Mouse (Mus musculus) adrenal gland, postnatal 4 days (tissue): ENCODE measurements around the gene Rasgrp3. TPM values are rescaled to one million over a fixed set of nuclear protein-coding genes. Genes with fewer than 3 reads are reported as not detected.

Experiments
- DNase-seq, 2 experiments: peaks; one replicate each; pipeline ENCODE4 v3.0.0; 2021 to 2022; ENCODE audit warnings: low spot score in 2 of 2, mixed read lengths in 2 of 2
- total RNA-seq, 2 experiments: library from RNA; stranded (reverse); gene quantifications; 2 replicates each; pipeline ENCODE4 v1.2.3; 2021

Gene Rasgrp3
- total RNA-seq, 2 experiments from 2014 or later, result 27.3 to 27.5 TPM

DNA sequence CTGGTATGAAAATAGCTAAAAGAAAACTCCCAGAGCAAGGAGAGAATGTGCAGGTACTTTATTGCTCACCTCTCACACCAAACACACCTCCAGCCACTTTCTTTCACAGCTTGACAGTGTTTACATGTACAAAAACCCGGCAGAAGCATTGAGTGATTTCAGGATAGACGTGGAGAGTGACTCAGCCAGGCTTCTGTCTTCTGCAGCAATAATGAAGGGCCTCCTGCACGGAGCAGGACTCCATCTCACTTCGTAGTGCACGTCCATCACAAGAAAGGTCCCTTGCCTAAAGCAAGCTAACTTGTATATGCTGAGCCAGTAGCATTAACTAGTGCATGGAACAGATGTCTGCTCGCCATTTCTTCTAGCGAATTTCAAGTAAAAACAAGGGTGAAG, 101.4 kb downstream of the Rasgrp3 start:
- DNase-seq, result no peak

DNA sequence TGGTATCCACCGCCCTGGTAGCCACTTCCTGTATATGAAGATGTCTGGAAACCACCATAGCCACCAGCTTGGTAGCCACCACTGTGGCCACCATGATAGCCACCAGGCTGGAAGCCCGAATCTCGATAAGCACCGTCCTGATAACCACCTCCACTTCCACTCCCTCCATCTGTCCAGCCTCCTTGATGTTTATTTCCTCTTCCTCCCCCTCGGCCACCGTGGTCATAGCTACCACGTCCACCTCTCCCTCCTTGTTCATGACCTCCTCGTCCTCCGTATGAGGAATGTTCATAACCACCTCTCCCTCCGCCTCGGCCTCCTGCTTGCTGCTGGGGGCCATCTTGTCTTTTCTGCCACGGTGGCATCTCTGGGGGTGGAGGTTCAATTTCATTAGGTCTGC, 102.7 kb downstream of the Rasgrp3 start:
- no peak for DNase-seq

DNA sequence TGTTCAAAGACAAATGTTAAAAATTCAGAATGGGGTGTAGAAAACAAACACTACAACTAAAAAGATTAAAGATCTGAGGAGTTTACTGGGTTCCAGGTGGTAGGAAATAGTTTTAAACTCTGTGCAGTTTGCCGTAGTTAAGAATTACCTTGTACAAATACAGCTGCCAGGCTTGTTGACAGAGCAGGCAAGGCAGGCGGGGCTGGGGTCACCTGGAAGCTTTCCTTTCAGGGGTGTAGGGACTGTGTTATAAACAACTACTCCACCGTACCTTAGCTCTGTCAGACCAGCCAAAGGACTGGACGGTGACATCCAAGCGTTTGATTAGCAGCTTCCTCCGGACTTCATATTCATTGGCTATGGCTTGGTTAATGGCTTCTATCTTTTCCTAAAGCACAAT, 103.4 kb downstream of the Rasgrp3 start:
- no peak for DNase-seq

DNA sequence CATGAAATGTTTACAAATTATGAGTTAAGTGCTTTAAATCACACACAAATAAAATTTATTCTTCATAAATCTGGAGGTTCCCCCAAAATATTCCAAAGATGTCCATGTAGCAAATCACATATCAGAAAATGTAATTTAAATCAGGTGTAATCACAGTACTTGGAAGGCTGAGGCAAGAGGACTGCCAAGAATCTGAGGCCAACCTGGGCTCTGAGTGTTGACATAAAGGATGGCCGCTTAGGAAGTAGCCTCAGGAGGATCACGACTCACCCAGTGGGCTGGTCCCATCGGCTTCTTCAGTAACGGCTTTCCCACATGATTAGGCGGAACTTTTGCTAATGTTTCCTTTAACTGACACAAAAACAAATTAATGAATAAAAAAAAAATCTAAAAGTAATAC, 104.1 kb downstream of the Rasgrp3 start:
- DNase-seq, result no peak

DNA sequence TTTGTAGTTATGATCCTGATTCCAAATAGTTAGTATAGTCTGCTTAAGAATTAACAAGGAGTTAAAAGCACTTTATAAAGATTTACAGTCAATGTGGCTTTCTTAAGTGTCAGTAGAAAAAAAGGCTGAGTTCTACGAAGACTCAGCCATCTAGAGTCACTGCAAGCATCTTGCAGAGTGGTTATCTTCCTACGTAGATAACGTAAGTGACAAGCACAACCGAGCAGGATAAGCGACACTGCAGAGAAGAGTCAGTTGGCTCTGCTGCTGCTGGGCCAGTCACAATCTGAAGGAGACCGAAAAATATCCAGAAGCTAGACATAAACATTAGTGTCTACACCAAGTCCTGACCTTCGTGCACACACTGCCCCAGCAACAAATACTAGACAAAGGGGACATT, 107.7 kb downstream of the Rasgrp3 start:
- no peak for DNase-seq

DNA sequence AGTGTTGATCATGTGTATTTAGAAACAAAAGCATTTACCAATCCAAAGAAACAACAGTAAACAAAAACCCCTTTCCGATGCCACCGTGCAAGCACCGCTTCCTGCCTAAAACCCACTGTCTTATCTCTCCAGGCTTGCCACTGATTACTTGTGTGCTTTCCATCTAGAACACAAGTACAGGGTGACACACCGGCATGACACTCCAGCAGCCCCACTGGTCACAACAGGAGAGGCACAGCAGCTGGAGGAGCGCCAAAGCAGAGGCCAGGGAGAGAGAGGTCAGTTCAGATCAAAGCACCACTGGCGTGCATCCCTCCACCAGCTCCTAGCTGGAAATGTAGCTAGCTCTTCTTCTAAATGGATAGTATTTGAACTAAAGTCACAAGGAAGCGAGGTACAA, 108.6 kb downstream of the Rasgrp3 start:
- no peak for DNase-seq

DNA sequence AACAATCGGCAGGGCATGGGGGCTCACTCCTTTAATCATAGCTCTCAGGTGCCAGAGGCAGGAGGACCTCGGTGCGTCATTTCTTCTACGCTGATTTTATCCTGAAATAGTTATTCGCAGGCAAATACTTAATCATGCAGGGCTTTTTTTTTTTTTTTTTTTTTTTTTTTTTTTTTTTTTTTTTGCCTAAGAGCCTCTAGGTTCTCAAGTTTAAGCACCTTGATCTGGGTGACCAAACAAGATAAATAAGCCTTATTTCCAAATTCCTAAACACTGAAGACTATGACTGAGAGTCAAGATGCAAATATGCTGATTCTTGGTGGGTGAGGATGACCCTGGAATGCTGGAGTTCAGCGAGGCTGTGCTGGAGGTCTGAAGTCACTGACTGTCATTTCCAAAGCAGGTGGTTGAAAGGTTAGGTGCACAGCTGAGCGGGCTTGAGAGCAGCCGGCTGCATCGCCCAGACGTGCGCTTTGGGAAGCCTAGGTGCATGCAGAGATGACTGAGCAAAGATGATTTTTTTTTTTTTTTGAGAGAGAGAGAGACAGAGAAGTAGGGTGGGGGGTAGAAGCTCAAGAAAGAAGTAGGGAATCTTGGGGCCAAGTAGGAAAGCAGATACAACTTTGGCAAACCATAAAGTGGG, 115.2 kb downstream of the Rasgrp3 start:
- no peak for DNase-seq

DNA sequence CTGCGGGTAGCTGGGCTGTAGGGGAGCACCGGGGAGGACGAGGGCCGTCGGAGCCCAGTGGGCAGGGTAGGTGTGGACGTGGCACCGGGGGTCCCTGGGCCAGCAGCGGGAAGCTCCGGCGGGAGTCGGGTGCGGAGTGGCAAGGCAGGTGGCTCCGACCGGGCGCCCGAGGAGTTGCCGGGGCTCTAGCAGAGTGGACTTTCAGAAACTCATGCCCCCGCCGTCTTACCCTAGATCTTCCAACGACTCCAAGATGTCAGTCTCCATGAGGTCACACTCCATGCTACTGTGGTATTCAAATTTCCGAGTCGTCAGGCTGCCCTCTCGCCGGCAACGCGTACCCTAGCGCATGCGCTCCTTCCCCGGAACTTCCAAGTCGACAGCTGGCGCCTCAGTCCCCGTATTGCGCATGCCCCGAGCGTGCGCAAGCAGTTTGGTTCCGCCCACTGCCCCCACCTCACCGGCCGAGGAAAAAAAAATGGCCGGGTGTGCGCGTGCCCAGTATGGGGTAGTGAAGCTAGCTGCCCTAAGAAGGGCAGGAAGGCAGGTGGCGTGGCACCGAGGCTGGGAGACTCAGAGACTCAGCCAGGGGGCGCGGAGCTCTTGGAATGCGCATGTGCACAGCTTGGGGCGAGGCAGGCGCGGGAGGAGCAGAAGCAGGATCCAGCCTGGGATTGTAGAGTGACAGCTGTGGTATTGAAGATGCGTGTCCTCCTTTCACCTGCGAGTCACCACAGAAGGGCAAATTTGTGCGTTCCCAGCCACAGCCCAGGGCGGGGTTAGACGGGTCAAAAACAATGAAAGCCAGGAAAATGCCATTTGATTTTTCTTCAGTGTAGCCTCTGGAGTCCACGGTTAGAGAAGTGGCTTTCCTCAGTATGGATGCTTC, 116.1 kb downstream of the Rasgrp3 start, which contains the start of gene Fam98a:
TSS of gene Fam98a (minus strand) at position 435 of the 889 bp plus-strand sequence.
- DNase-seq, result peak; percentile 97 to 98

DNA sequence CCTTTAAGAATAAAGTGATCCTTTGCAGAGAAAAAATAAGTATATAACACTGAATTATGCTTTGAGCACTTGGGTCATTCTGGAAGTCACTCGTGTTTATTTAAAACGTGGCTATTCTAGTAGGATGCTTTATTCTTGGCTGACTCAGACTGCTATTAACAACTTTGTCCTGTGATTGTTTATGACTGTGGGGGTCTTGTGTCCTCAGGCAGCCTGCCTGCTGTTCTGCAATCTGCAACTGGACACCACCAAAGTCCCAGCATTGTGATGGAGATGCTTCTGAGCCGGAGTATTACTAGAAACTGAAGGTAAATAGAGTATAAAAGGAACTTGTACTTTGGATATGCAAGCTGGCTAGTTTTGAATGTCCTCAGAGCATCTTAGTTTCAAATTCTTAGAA, 121.3 kb downstream of the Rasgrp3 start:
- no peak for DNase-seq

DNA sequence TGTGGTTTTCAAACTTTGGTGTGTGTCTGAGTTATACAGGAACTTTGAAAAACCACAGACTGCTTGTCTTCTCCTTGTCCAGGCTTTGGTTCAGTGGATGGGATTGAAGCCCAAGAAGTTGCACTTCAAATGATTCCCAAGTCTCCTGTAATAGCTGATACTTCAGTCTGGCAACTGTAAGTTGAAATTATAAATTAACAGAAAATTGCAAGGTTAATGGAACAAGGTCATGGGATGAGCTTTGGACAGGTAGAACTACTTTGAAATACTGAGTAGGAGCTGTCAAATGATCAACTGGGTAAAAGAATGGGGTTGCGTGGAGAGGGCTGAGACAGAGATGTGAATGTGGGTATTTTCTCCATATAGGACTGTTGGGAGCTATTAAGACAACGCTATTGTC, 122.3 kb downstream of the Rasgrp3 start:
- no peak for DNase-seq

DNA sequence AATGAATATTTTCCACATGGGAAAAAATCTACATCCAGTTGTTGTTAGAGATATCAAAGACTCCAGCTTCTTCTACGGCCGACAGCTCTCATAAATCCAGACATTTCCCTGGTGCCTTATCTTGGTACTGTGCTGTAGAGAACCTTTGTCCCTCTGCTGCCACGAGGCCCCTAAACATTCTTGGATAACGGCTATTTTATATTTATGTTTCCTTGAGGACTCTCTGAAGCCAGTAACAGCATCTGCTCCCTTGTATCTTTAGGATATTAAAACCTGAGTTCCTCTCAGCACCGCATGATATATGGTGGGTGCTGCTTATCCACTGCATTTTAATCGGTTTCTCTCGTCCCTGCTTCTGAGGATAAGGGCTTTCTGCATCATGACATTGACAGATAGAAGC, 139.9 kb downstream of the Rasgrp3 start:
- DNase-seq, result no peak

Other genes with a start within 250 kb of the Rasgrp3 start
- gene Fam98a, start 116.0 kb downstream of the Rasgrp3 start, total RNA-seq, result 10 to 100 TPM; 22.9 to 26.5 TPM